Comparison of ENCODE assay signal across 12 mouse cellular contexts in genomic region chr1:166401455-166401854, GRCm38 (mm10). TPM values are rescaled to one million over a fixed set of nuclear protein-coding genes. Genes with fewer than 3 reads are reported as not detected.
DNase-seq lines count a peak whose midpoint lies in the region; ATAC-seq and TF ChIP-seq lines count a peak whose summit lies in the region.
"Had no signal": no experiment of that assay in that cellular context is flagged by ENCODE, and none has a peak within 500 bp of the region (broad histone marks: within the 10 kb centered on the region; RNA-seq: fewer than 3 reads in every experiment).

No protein-coding gene starts in this region.

- no peak overlapping the region for H3K27ac ChIP-seq in forebrain, embryonic 12.5 days
- H3K27ac ChIP-seq in forebrain, embryonic 11.5 days (ENCODE audit: low read depth, low read length), result no peak overlapping the region
- no peak overlapping the region for H3K27ac ChIP-seq in lung, postnatal 0 days (ENCODE audit: low read length)
- H3K27ac ChIP-seq: limb, embryonic 15.5 days; macrophage had no signal

- TF ChIP-seq EP300 in lung, postnatal 0 days (IDR thresholded peaks at IDR 0.05), result peak; percentile 43; the same call in 1 of the 2 replicates

- DNase-seq in forebrain, embryonic 11.5 days (ENCODE audit: low spot score), result no peak
- no peak for DNase-seq in lung, postnatal 0 days (ENCODE audit: low spot score)
- no peak for DNase-seq in lung, adult 2 months
- DNase-seq in cerebellum, adult 9-11 months, result peak; percentile 76
- DNase-seq in kidney, postnatal 14 days, result peak; percentile 51
- DNase-seq in spleen, adult 18-20 months, result no peak
- DNase-seq in heart, adult 9 months (ENCODE audit: low spot score in 2 of 2), result no peak
- DNase-seq: adrenal gland, postnatal 25 days; thymus, adult 2 months had no signal

- no peaks in the 10 kb centered on the region for H3K27me3 ChIP-seq in forebrain, embryonic 12.5 days
- H3K27me3 ChIP-seq in forebrain, embryonic 11.5 days (ENCODE audit: control insufficient read depth, insufficient read depth, low read length), result no peaks in the 10 kb centered on the region
- H3K27me3 ChIP-seq in lung, postnatal 0 days (replicated peaks; ENCODE audit: insufficient read depth, low read length), result no peaks in the 10 kb centered on the region
- H3K27me3 ChIP-seq: limb, embryonic 15.5 days had no signal

- ATAC-seq in forebrain, embryonic 12.5 days (ENCODE audit: low FRiP score), result peak; percentile 33; the same call in 1 of the 2 replicates
- ATAC-seq in forebrain, embryonic 11.5 days (replicated peaks; ENCODE audit: low FRiP score), result no peak; the same call in 1 of the 2 replicates
- ATAC-seq in lung, postnatal 0 days, result no peak

- no peak overlapping the region for H3K9ac ChIP-seq in forebrain, embryonic 12.5 days
- no peak overlapping the region for H3K9ac ChIP-seq in forebrain, embryonic 11.5 days (ENCODE audit: low read length)
- H3K9ac ChIP-seq in lung, postnatal 0 days (replicated peaks; ENCODE audit: low read depth), result no peak overlapping the region
- H3K9ac ChIP-seq: limb, embryonic 15.5 days had no signal

- peaks cover 95% of the 10 kb centered on the region for H3K36me3 ChIP-seq in forebrain, embryonic 12.5 days (replicated peaks)
- peaks cover 26% of the 10 kb centered on the region for H3K36me3 ChIP-seq in forebrain, embryonic 11.5 days (ENCODE audit: control insufficient read depth, insufficient read depth, low read length)
- peaks cover 27% of the 10 kb centered on the region for H3K36me3 ChIP-seq in lung, postnatal 0 days (ENCODE audit: insufficient read depth, low read length)

- no peak for TF ChIP-seq POLR2A in lung, adult 2 months (IDR thresholded peaks at IDR 0.05; ENCODE audit: borderline replicate concordance, extremely low read depth, low read depth, low read length)

- no peak for TF ChIP-seq CTCF in lung, postnatal 0 days (IDR thresholded peaks at IDR 0.05)
- TF ChIP-seq CTCF in lung, adult 2 months (IDR thresholded peaks at IDR 0.05; ENCODE audit: insufficient read depth, low read length), result no peak

- no peak overlapping the region for H3K4me3 ChIP-seq in forebrain, embryonic 12.5 days (replicated peaks)
- H3K4me3 ChIP-seq in forebrain, embryonic 11.5 days (ENCODE audit: low read depth, low read length), result no peak overlapping the region
- no peak overlapping the region for H3K4me3 ChIP-seq in lung, postnatal 0 days (ENCODE audit: low read depth, low read length)
- H3K4me3 ChIP-seq in lung, adult 2 months (replicated peaks; ENCODE audit: extremely low read depth, low read depth, low read length), result no peak overlapping the region
- H3K4me3 ChIP-seq: limb, embryonic 15.5 days had no signal

- peaks cover 4% of the 10 kb centered on the region; the same call in 1 of the 2 replicates for H3K4me1 ChIP-seq in forebrain, embryonic 12.5 days
- H3K4me1 ChIP-seq in forebrain, embryonic 11.5 days (replicated peaks; ENCODE audit: control insufficient read depth, insufficient read depth, low read length), result no peaks in the 10 kb centered on the region
- H3K4me1 ChIP-seq in lung, postnatal 0 days (ENCODE audit: insufficient read depth, low read depth, low read length), result no peaks in the 10 kb centered on the region
- no peaks in the 10 kb centered on the region for H3K4me1 ChIP-seq in lung, adult 2 months (ENCODE audit: control insufficient read depth, insufficient read depth, low read length)

- no peak overlapping the region for H3K4me2 ChIP-seq in forebrain, embryonic 12.5 days
- no peak overlapping the region for H3K4me2 ChIP-seq in forebrain, embryonic 11.5 days (ENCODE audit: low read depth, low read length, severe bottlenecking)
- no peak overlapping the region for H3K4me2 ChIP-seq in lung, postnatal 0 days (replicated peaks; ENCODE audit: low read depth, low read length)
- H3K4me2 ChIP-seq: limb, embryonic 15.5 days had no signal

- H3K9me3 ChIP-seq in forebrain, embryonic 12.5 days, result no peaks in the 10 kb centered on the region
- no peaks in the 10 kb centered on the region for H3K9me3 ChIP-seq in forebrain, embryonic 11.5 days (ENCODE audit: control insufficient read depth, low read length)
- no peaks in the 10 kb centered on the region for H3K9me3 ChIP-seq in lung, postnatal 0 days (ENCODE audit: low read length)
- H3K9me3 ChIP-seq: limb, embryonic 15.5 days had no signal

RNA-seq across cellular contexts. Expression of gene Pogk, which starts 8.2 kb away (rescaled TPM):
- 51.7 and 54.1 TPM in 2 replicates for polyA plus RNA-seq in forebrain, embryonic 12.5 days (2016; fragmentation: Nextera tagmentation; extraction: Ambion mirVana)
- polyA plus RNA-seq in forebrain, embryonic 11.5 days (2014; fragmentation: Nextera tagmentation; extraction: Ambion mirVana), result 46.7 and 49.5 TPM in 2 replicates
- 3.5 and 4.0 TPM in 2 replicates for polyA plus RNA-seq in lung, postnatal 0 days (2015; fragmentation: Nextera tagmentation; extraction: Ambion mirVana)
- polyA plus RNA-seq in lung, adult 2 months (2012; rRNA removed), result 4.2 and 6.3 TPM in 2 replicates

RNA-seq across cellular contexts. Expression of gene Tada1, which starts 22.6 kb away (rescaled TPM):
- 63.0 and 66.7 TPM in 2 replicates for polyA plus RNA-seq in forebrain, embryonic 12.5 days (2016; fragmentation: Nextera tagmentation; extraction: Ambion mirVana)
- 64.0 and 70.1 TPM in 2 replicates for polyA plus RNA-seq in forebrain, embryonic 11.5 days (2014; fragmentation: Nextera tagmentation; extraction: Ambion mirVana)
- 26.5 and 28.1 TPM in 2 replicates for polyA plus RNA-seq in lung, postnatal 0 days (2015; fragmentation: Nextera tagmentation; extraction: Ambion mirVana)
- polyA plus RNA-seq in lung, adult 2 months (2012; rRNA removed), result 10.9 and 14.3 TPM in 2 replicates

Comparison
In these comparisons a context has a peak if more than half of its experiments do, and no peak if none do; other contexts are left out.
1. DNase-seq: peak in cerebellum, adult 9-11 months (single experiment) and kidney, postnatal 14 days (single experiment); none in forebrain, embryonic 11.5 days (single experiment), lung, postnatal 0 days (single experiment), lung, adult 2 months (single experiment), spleen, adult 18-20 months (0 of 2) and heart, adult 9 months (0 of 2).